Mouse (Mus musculus) G1E-ER4 (cell line): ENCODE measurements around the gene Gm36864. TPM values are rescaled to one million over a fixed set of nuclear protein-coding genes. Genes with fewer than 3 reads are reported as not detected.

Experiments used
- GATA1 ChIP-seq: IDR thresholded peaks from one replicate; pipeline ENCODE4 v1.8.0; 2012; ENCODE audit warnings: low read length, inconsistent platforms
- polyA plus RNA-seq: library from polyadenylated mRNA; stranded (reverse); fragments of >175 nt; gene quantifications from 2 replicates; pipeline ENCODE4 v1.2.3, GENCODE M21; 2012

Gene Gm36864
- polyA plus RNA-seq, 1 experiment, result not detected

- no peak for TF ChIP-seq GATA1
Observed at GRCm38 (mm10) chr7:44254930-44255329, 19.0 kb downstream of the Gm36864 start.

- TF ChIP-seq GATA1, result no peak
Observed at GRCm38 (mm10) chr7:44257278-44257677, 21.3 kb downstream of the Gm36864 start, which contains the start of gene Acp4. Gene Acp4 (minus strand): TSS chr7:44257378.

- no peak for TF ChIP-seq GATA1
Observed at GRCm38 (mm10) chr7:44260410-44260809, 24.4 kb downstream of the Gm36864 start.

GRCm38 (mm10) chr7:44261147-44261546 lies 25.2 kb downstream of the Gm36864 start, which contains the start of gene Gm15517:
Gene Gm15517 (plus strand): TSS chr7:44261447.
- no peak for TF ChIP-seq GATA1

DNA sequence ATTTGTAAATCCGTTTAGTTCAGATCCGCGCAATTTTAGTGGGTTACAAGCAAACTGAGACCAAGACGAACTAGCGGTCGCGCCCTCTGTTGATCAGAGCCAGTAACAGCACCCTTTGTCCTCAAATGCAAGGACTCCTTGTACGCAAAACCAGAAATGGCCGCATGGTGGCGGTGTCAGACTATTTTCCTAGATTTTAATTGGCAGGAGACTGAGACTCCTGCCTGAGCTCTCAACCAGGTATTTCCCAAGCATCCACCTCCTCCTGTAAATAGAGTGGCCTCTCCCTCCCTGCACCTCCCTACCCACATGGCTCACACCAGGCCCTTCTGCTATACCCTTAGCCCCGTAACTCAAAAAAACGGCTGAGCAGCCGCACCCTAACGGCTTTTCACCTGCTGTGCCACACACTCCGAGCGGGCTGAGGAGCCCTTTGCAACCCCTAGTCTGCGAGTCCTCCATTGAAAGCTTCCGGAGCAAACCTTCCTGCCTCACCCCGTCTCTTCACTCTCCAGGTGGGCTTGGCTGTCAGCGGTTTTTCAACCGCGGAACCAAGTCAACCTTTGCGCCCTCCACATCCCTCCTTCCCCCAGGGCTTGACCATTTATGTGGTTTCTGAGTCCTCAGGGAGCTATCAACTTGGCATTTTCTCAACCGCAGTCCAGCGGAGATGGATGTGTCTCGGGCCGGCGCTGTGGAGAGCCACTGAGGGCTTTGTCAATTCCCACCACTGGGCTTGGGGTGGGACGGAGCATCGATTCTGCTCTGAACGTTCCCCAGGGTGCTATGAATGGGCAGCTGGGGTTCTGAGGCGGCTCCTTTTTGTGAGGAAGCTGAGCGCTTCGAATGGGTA lies 27.0 kb downstream of the Gm36864 start:
- no peak for TF ChIP-seq GATA1

- TF ChIP-seq GATA1, result no peak
Observed at GRCm38 (mm10) chr7:44268117-44268516, 32.1 kb downstream of the Gm36864 start.

DNA sequence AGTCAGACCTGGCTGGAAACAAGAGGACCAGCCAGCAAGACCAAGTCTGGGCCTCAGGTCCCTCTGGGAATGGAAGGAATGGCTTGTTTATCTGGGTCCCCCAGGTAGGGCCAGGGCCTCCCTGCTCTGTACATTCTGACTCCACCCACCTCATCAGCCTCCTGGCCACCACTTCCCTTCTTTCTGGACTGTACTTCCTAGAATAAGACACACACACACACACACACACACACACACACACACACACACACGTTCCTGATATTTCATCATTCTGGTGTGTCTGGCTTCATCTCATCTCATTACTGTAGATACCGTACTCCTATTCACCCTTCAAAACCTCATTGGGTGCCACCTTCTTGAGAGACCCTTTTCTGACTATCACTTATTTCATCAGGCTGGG lies 33.4 kb downstream of the Gm36864 start:
- TF ChIP-seq GATA1, result no peak

- TF ChIP-seq GATA1, result no peak
Observed at GRCm38 (mm10) chr7:44271309-44271708, 35.3 kb downstream of the Gm36864 start.

DNA sequence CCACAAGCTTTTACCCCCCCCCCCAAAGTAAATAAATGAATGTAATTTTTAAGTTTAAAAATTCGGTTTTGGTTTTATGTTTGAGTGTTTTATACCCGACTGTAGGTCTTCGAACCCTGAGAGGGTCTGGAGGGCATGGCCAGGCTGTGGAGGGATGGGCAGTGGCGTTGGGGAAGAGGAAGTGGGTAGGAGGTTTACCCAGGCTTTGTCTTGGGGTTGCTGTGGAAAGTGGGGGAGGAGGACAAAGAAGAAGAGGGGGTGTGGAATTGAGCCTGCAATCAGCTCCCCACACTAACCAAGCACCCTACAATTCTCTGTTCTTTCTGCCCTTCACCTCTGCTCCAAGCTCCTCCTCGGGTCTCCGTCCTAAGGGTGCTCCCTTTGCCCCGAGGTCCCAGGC lies 36.6 kb downstream of the Gm36864 start:
- no peak for TF ChIP-seq GATA1

- no peak for TF ChIP-seq GATA1
Observed at GRCm38 (mm10) chr7:44273446-44273845, 37.5 kb downstream of the Gm36864 start.

DNA sequence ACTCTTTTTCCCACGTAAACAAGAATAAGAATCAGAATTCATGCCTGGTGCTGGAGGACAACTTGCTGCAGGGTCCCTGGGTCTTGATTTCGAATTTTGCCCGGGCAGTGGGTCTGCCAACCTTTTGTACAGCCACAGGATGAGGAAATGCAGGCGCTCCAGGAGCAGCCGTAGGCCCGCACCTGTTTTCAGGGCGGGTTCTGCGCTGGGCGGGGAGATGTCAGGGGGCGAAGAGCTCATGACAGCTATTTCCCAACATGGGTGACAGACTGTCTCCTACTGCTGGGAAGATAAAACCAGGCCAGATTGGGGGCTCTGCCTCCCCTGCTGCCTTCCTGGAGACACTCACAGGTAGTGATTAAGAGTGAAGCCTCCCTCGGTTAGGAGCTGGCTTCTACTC lies 38.1 kb downstream of the Gm36864 start:
- TF ChIP-seq GATA1, result no peak

DNA sequence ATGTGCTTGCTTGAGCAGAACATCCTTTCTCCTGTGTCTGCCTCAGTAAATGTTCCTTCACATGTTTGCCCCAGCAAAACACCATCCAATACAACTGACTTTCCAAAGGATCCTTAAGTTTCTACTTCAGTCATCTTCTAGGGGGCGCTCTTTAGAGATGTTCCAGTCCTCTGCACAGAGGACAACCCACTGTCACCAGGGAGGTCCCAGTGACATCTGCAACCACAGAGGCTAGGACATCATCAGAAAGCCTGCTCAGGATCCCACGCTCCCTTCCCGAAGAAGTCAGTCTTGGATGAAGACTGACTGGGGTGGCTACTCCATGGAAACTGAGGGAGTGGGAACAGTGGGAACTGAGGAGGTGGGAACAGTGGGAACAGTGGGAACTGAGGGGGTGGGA lies 39.6 kb downstream of the Gm36864 start:
- no peak for TF ChIP-seq GATA1

DNA sequence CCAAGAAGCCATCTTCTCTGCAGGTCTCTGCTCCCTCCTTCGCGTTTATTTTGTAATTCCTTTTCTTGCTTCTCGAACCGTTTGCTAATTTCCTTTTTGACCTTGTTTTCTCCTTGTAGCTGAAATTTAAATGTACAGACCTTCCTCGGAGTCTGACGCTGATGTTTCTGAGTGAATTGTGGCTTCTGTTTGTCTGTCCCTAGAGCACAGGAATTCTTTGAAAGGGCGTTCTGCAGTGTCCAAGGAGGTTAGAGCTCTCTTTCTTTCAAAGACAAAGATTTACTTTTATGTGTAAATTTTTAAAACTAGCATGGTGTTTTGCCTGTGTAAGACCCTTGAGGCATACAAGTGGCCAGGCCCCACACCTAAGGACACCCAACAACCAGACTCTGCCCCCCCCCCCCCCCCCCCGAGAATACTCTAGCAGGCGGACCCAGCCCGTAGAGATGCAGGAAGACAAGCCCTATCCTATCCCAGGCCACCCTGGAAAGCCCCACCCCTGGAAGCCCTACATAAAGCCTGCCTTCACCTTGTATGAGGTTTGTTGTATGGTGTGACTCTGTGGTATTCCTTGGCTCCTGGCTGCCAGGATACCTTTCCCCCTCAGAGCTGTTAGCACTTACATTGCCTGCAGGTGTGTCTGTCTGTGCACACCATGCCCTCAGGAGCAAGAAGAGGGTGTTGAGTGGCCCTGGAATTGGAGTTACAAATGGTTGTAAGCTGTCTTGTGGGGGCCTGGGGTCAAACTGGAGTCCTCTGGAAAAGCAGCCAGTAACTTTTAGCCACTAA lies 40.7 kb downstream of the Gm36864 start:
- no peak for TF ChIP-seq GATA1

DNA sequence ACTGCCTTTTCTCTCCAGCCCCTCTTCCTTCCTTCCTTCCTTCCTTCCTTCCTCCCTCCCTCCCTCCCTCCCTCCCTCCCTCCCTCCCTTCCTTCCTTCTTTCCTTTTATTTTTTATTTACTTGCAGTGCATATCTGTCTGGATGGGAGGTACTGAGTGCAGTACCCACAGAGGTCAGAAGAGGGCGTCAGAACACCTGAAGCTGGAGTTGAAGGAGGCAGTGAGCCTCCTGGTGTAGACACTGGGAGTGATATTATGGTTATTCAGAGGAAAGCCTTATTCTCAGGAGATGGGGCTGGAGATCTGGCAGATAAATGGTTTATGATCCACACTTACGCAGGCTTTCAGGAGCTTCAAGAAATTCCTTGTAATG lies 41.3 kb downstream of the Gm36864 start:
- no peak for TF ChIP-seq GATA1

DNA sequence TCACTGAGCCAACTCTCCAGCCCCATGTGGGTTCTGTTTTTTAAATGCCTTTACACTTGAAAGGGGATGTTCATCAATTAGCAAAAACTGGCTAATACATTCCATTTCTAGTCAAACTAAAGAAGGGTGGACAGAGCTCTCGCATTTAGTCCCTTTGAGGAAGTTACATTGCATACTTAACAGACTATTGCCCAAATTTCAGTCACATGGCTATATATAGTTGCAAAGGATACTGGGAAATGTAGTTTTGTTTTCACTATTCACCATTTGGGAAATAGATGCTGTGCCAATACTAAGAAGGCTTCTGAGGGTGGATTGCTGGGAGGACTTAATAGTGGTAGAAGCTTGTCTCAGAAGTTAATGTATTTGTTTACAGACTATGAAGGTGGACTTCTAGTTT lies 45.0 kb downstream of the Gm36864 start:
- TF ChIP-seq GATA1, result no peak

DNA sequence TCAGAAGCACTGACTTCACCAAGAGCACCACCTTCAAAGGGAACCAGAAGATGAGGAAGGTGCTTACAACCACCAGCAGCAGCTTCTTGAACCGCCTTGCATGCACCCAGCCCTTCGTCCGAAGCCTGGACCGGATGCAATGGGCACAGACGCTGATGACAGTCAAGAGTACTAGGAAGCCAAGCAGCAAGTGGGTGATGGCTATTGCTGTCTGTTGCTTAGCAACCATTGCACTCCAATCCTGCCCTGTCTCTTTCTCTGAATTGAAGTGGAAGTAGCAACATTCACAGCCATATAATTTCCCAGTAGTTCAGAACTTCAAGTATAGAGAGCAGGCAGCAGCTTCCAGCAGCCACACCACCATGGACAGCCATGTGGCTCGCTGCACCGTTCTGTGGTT lies 45.6 kb downstream of the Gm36864 start:
- no peak for TF ChIP-seq GATA1
